Mouse (Mus musculus) kidney, postnatal 0 days (tissue): ENCODE measurements at regions not wholly inside any gene's neighbourhood (a gene's known extent, or its start where the extent isn't known, plus 50 kb on each side); places are given as distances from the start of the nearest gene placed in this dataset.
A peak's percentile ranks its signal among the peaks of the same experiment; 100 is the strongest.

Experiments
- ATAC-seq: fragments of 200-750 bp; cut with Nextera tagmentation; replicated peaks from 2 replicates; pipeline ENCODE4 v1.8.0; 2017; ENCODE audit warnings: low read depth, moderate number of reproducible peaks, moderate TSS enrichment, moderate library complexity; ENCODE audit not compliant: low FRiP score
- DNase-seq: peaks from one replicate; pipeline ENCODE4 v3.0.0-alpha.2; 2016; ENCODE audit warnings: low spot score
- H3K27ac ChIP-seq: fragments of 300-500 bp; sonication (generic); 2 replicates; pipeline ENCODE4 v1.5.1; 2014; ENCODE audit warnings: mild to moderate bottlenecking
- H3K27me3 ChIP-seq: fragments of 300-500 bp; sonication (generic); 2 replicates; pipeline ENCODE4 v1.6.1; 2014; ENCODE audit warnings: low read length, mixed read lengths; ENCODE audit not compliant: insufficient read depth
- H3K36me3 ChIP-seq: fragments of 300-500 bp; sonication (generic); 2 replicates; pipeline ENCODE4 v1.6.1; 2014; ENCODE audit warnings: low read length, mixed read lengths; ENCODE audit not compliant: insufficient read depth
- H3K4me1 ChIP-seq: fragments of 300-500 bp; sonication (generic); replicated peaks from 2 replicates; pipeline ENCODE4 v1.6.1; 2014; ENCODE audit warnings: antibody characterized with exemption, low read length, mixed read lengths; ENCODE audit not compliant: insufficient read depth
- H3K4me2 ChIP-seq: fragments of 300-500 bp; sonication (generic); 2 replicates; pipeline ENCODE4 v1.6.1; 2014; ENCODE audit warnings: mild to moderate bottlenecking, low read length, moderate library complexity, mixed read lengths
- H3K4me3 ChIP-seq: fragments of 300-500 bp; sonication (generic); replicated peaks from 2 replicates; pipeline ENCODE4 v1.5.1; 2014; ENCODE audit warnings: low read depth, low read length
- H3K9ac ChIP-seq: fragments of 300-500 bp; sonication (generic); 2 replicates; pipeline ENCODE4 v1.6.1; 2014; ENCODE audit warnings: low read depth, low read length
- H3K9me3 ChIP-seq: fragments of 300-500 bp; sonication (generic); replicated peaks from 2 replicates; pipeline ENCODE4 v1.6.1; 2016; ENCODE audit warnings: low read length, inconsistent platforms, mixed read lengths
- CTCF ChIP-seq: IDR thresholded peaks from 2 replicates; pipeline ENCODE4 v1.5.1; 2016; ENCODE audit warnings: antibody characterized with exemption, low read depth, mild to moderate bottlenecking, moderate library complexity
- WGBS: fragments of 180-500 bp; shearing (Covaris S2); extraction: QIAGEN DNeasy Blood & Tissue Kit; methylation state at CpG from one replicate; pipeline ENCODE4 v1.1.7; 2014; 5-methylcytosine and 5-hydroxymethylcytosine counted together

DNA sequence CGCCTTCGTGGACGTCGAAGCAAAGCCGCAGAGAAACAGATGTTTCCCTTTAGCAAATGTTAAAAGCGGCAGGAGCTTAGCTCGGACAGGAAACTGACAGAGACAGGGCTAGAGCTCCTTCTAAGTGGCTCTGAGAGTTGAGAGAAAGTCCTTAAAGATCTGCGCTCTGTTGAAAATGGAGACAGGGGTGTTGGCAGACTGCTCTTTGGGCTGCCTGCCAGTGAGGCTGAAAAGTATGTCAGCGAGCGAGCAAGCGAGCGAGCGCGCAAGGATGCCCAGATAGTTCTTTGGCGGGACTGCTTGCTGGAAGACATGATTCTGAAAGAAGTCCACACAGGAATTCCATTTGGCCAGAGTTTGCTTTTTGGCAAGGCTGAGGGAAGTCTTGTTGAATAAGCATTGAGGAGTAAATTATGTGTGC is 827.0 kb upstream of the Adgrl4 start:
- Histone ChIP-seq H3K9ac (no peak overlapping the region), H3K4me2 (peak overlapping the region; percentile 44), H3K4me3 (0 out of 2 replicates have a peak overlapping the region, but pooled peaks have one; percentile 14), H3K27ac (peak overlapping the region; percentile 71), H3K36me3 (no peaks in the 10 kb centered on the region), H3K27me3 (no peaks in the 10 kb centered on the region), H3K4me1 (no peaks in the 10 kb centered on the region), H3K9me3 (no peaks in the 10 kb centered on the region)
- WGBS, result 61% methylated on average over 15 of the region's 15 CpGs
- no peak for TF ChIP-seq CTCF
- DNase-seq, result peak; percentile 64
- no peak for ATAC-seq

DNA sequence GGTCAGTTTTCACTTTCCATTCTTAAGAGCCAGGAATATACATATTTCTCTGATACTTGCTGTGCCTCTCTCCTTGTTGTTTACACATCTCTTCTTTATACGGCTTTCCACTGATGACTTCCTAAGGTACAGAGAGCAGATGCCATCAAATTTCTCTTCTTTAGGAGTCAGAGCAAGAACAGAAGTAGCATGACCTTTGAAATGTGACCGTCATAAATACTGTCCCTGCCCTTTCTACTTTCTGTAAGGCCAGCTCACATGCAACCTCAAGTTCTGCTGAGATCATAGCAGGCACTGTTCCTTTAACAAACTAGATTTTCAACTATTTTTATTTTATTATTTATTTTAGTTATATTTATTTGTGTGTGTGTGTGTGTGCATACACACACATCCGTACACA is 800.1 kb upstream of the Adgrl4 start:
- ATAC-seq, result no peak

DNA sequence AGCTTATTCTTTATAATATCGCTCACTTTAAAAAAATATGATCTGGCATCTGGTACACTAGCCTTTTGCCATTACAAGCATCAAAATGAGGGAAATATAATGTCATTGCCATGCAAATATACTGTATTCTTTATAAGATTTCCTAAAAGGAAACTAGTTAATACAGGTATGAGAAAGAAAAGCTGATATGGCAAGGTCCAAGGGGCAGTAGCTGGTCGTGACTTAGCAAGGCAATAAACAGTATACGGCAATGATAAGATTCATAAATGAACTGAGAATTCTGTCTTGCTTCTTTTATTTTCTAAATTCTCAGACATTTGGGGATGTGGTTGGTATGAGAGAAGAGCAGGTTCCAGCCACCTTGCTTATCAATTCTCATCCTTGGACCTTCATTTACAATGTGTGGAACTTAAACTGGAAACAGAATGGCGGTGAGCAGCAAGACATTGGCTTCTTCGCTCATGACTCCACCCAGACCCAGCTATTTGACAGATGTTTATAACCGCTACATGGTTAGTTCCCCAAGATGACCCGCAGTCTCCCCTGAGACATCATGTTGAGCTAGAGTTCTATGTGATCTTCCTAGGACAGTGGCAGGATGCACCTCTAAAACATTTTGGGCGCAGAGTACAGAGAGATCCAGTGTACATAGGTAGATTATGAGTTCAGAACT is 797.5 kb upstream of the Adgrl4 start:
- no peaks in the 10 kb centered on the region for H3K36me3 ChIP-seq
- no peaks in the 10 kb centered on the region for H3K9me3 ChIP-seq
- DNase-seq (no peak), ATAC-seq (no peak)
- H3K4me3 ChIP-seq, result no peak overlapping the region
- 92% methylated on average over 8 of the region's 8 CpGs for WGBS
- H3K27ac ChIP-seq, result no peak overlapping the region
- no peaks in the 10 kb centered on the region for H3K27me3 ChIP-seq
- H3K4me2 ChIP-seq, result no peak overlapping the region
- no peaks in the 10 kb centered on the region for H3K4me1 ChIP-seq
- TF ChIP-seq CTCF, result no peak
- H3K9ac ChIP-seq, result no peak overlapping the region

More for the DNA sequence above, 800.1 kb upstream of the Adgrl4 start:
- no peak overlapping the region for H3K4me3 ChIP-seq
- no peaks in the 10 kb centered on the region for H3K36me3 ChIP-seq
- H3K9ac ChIP-seq, result no peak overlapping the region
- 79% methylated on average over 3 of the region's 3 CpGs for WGBS
- no peaks in the 10 kb centered on the region for H3K9me3 ChIP-seq
- no peak for TF ChIP-seq CTCF
- H3K27me3 ChIP-seq, result no peaks in the 10 kb centered on the region
- H3K4me1 ChIP-seq, result no peaks in the 10 kb centered on the region
- no peak overlapping the region for H3K4me2 ChIP-seq
- DNase-seq, result no peak
- H3K27ac ChIP-seq, result no peak overlapping the region

DNA sequence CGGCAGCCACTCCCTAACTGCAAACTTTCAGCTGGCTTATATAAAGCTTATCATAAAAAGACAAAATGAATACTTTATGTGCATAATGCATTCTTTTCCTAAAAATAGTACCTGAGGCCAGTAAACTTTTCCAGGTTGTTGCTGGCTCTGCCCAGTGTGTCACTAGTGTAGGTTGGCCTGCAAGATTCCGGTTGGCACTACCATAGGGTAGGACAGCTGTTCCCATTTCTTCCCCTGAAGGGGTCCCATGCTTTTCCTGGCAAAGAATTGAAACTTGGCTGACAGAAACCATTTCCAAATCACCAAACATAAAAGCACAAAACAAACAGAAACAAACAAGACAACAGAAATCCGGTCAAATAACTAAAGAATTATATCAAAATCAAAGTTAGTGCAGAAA is 789.6 kb upstream of the Adgrl4 start:
- H3K4me3 ChIP-seq, result no peak overlapping the region
- H3K27me3 ChIP-seq, result no peaks in the 10 kb centered on the region
- no peak overlapping the region for H3K27ac ChIP-seq
- 86% methylated on average over 3 of the region's 3 CpGs for WGBS
- no peak overlapping the region for H3K4me2 ChIP-seq
- no peak for TF ChIP-seq CTCF
- no peak for ATAC-seq
- DNase-seq, result no peak
- H3K9me3 ChIP-seq, result no peaks in the 10 kb centered on the region
- H3K4me1 ChIP-seq, result no peaks in the 10 kb centered on the region
- no peak overlapping the region for H3K9ac ChIP-seq
- no peaks in the 10 kb centered on the region for H3K36me3 ChIP-seq

DNA sequence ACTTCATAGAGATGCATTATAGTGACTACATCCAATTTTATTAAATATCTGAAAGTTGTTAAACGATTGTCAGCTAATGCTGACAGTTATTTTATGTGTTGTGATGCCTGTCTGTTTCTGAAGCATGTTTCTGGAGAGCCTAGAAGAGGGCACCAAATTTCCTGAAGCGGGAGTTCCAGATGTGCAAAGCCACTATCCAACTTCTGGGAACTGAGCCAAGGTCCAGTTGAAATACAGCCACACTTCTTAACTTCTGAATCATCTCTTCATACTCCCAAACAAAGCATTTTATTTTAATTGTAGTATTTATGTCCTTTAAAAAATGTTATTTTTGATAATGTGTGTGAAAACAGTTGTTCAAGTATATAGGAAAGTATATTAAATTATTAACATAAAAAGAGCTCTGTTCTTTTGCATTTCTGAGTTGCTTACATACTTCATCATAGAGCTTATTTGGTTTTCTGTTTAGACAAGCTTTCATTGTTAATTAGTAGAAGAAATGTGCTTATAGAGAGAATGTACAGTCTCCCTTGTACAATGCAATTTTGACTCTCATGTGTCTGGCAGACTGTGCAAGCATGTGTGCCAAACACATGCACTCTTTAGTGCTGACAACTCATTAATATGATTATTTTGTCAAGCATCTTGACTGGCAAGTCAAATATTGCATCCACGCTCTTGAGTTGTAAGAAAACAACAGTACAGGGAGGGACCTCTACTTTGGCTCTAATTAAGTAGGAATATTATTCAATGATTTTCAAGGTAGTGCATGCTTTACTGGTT is 787.7 kb upstream of the Adgrl4 start:
- Histone ChIP-seq H3K4me1 (no peaks in the 10 kb centered on the region), H3K27ac (no peak overlapping the region), H3K4me2 (no peak overlapping the region), H3K4me3 (no peak overlapping the region), H3K9me3 (no peaks in the 10 kb centered on the region), H3K27me3 (no peaks in the 10 kb centered on the region), H3K9ac (no peak overlapping the region), H3K36me3 (no peaks in the 10 kb centered on the region)
- 67% methylated on average over 3 of the region's 3 CpGs for WGBS
- no peak for TF ChIP-seq CTCF
- ATAC-seq, result no peak
- peak; percentile 16 for DNase-seq

DNA sequence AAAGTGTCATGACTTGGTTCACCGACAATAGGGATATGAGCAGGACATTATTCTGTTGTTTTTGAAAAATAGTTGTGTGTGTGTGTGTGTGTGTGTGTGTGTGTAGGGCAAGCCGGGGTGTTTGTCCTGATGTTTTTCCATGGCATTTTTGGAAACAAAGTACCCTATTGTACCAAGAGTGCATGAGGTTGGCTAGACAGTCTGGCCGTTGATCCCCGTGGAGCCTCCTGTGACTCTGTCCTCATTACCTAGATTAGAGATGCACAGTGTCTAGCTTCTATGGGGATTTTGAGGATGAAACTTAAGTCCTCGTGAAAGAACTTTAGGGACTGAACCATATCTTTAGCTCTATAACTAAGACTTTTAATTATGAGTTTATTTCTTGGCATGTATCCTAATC is 741.9 kb upstream of the Adgrl4 start:
- ATAC-seq (no peak), DNase-seq (no peak)
- Histone ChIP-seq H3K9ac (no peak overlapping the region), H3K27me3 (no peaks in the 10 kb centered on the region), H3K9me3 (no peaks in the 10 kb centered on the region), H3K4me2 (no peak overlapping the region), H3K4me3 (no peak overlapping the region), H3K36me3 (no peaks in the 10 kb centered on the region), H3K4me1 (no peaks in the 10 kb centered on the region), H3K27ac (no peak overlapping the region)
- 90% methylated on average over 5 of the region's 5 CpGs for WGBS
- TF ChIP-seq CTCF, result no peak
